Mouse (Mus musculus) cerebellum, adult 2 months (tissue): Measurements from ENCODE around the gene Adh4. TPM values are rescaled to one million over a fixed set of nuclear protein-coding genes. Genes with fewer than 3 reads are reported as not detected.
"Not testable (repeated sequence)": the region's sequence is repeated elsewhere in the genome, so short reads cannot be mapped to it uniquely, and the experiment has no call there.

Experiments used
- DNase-seq, 2 experiments: peaks; one replicate each; pipeline ENCODE4 v3.0.0; 2021
- H3K27ac ChIP-seq: fragments of 200-500 bp; 2 replicates; pipeline ENCODE4 v1.5.1; 2012; ENCODE audit warnings: low read length, control low read depth, inconsistent platforms; ENCODE audit not compliant: insufficient read depth
- H3K27me3 ChIP-seq: fragments of 200-500 bp; 2 replicates; pipeline ENCODE4 v1.6.1; 2012; ENCODE audit warnings: inconsistent platforms, mild to moderate bottlenecking, low read length, moderate library complexity; ENCODE audit not compliant: control insufficient read depth, insufficient read depth
- H3K4me1 ChIP-seq: fragments of 200-500 bp; 2 replicates; pipeline ENCODE4 v1.6.1; 2011; ENCODE audit warnings: low read length; ENCODE audit not compliant: control insufficient read depth, insufficient read depth
- H3K4me3 ChIP-seq: fragments of 200-500 bp; replicated peaks from 2 replicates; pipeline ENCODE3; 2011; ENCODE audit warnings: mild to moderate bottlenecking, low read depth, low read length, control low read depth; ENCODE audit not compliant: insufficient read depth
- CTCF ChIP-seq: fragments of 200-500 bp; IDR thresholded peaks from 2 replicates; pipeline ENCODE4 v1.5.1; 2011; ENCODE audit warnings: low read depth, mild to moderate bottlenecking, control low read depth, low read length, moderate library complexity, borderline replicate concordance; ENCODE audit not compliant: insufficient read depth
- POLR2A ChIP-seq: fragments of 200-500 bp; IDR thresholded peaks from 2 replicates; pipeline ENCODE4 v1.6.1; 2011; ENCODE audit warnings: low read length, control low read depth, borderline replicate concordance; ENCODE audit not compliant: insufficient read depth
- WGBS: fragments of 180-500 bp; shearing (Covaris S2); methylation state at CpG from one replicate; pipeline ENCODE4 v1.1.7; 2018; 5-methylcytosine and 5-hydroxymethylcytosine counted together
- polyA plus RNA-seq: library from polyadenylated mRNA; depleted of rRNA; stranded (reverse); fragments of >200 nt; gene quantifications from 2 replicates; pipeline ENCODE4 v1.2.3, GENCODE M21; 2012; rRNA removed

The Adh4 gene
- polyA plus RNA-seq, result not detected in 2 replicates

DNA sequence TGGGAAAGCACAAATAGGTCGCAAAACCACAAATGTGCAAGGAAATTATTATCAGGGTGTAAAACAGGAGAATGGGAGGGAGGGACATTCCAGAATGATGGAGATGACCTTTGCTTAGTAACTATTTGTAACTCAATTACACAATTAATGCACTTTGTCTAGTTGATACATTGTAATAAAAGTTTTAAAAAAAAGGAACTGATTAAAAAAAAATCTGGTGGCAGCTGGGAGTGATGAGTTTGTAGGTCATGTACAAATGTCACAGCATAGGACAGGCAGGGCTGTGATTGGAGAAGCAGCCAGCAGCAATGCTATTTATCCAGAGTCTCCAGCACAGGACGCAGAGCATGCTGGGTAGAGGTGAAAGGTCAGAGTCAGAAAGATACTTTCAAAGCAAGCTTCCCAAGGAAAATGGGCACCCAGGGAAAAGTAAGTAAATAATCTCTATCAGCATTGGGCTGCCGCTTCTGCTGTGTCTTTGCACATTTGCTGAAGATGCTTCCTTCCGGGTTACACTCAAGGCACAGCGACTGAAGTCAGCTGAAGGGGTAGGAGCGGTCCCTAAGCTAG is at the start of gene Adh4:
Gene Adh4, plus strand, starts transcription at position 346 of the 570 bp plus-strand sequence.
- no peak for DNase-seq
- H3K27ac ChIP-seq, result no peak within 1 kb of the TSS
- no peak within 1 kb of the TSS for H3K4me3 ChIP-seq
- H3K4me1 ChIP-seq, result no peaks in the 10 kb centered on the region
- no peak for TF ChIP-seq POLR2A
- TF ChIP-seq CTCF, result no peak
- 83% methylated on average over 6 of the region's 6 CpGs for WGBS
- H3K27me3 ChIP-seq, result no peaks in the 10 kb centered on the region

DNA sequence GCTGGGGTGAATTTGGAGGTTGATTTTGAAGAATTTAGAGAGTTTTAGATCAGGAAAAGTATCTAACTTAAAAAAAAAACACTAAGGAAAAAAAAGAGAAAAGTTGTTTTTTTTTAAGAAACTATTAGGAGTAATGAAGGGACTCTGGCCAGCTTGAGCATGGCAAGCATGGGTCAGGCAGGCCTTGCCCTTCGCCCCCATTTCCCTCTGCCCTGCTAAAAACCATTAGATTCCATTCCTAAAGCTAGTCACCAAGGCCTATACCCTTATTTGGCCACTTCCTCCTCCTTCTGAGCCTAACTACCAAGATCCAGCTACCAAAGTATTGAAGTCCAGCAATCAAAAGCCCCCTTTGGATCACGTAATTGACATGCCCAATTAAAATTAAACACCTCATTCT is 49.1 kb upstream of the Adh4 start:
- H3K4me3 ChIP-seq, result no peak overlapping the region
- no peaks in the 10 kb centered on the region for H3K4me1 ChIP-seq
- no peak overlapping the region for H3K27ac ChIP-seq
- WGBS, result 88% methylated on average over 2 of the region's 2 CpGs
- no peak for DNase-seq
- TF ChIP-seq CTCF (no peak), POLR2A (no peak)
- no peaks in the 10 kb centered on the region; the same call in 1 of the 2 replicates for H3K27me3 ChIP-seq

DNA sequence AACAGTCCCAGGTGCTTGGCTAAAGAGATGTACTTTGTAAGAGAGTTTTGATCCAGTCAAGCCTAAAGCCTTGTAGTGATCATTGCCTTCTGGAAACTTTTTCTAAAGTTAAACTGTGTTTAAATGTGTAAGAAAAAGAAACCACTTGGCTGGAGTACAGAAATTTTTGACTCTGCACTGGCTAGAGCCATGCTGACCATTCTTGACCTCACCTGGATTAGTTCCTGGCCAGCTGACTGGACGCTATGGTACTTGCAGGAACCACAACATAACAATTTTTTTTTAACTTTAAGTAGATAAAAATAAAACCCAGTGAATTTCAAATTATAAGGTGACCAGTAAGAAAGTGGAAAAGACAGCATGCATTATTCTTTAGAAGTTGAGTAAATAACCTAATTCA is 45.7 kb upstream of the Adh4 start:
- no peak overlapping the region for H3K4me3 ChIP-seq
- TF ChIP-seq CTCF (no peak), POLR2A (no peak)
- no peak overlapping the region for H3K27ac ChIP-seq
- DNase-seq, result no peak
- H3K4me1 ChIP-seq, result no peaks in the 10 kb centered on the region
- WGBS, result 88% methylated on average over 1 of the region's 1 CpGs
- no peaks in the 10 kb centered on the region; the same call in 1 of the 2 replicates for H3K27me3 ChIP-seq

DNA sequence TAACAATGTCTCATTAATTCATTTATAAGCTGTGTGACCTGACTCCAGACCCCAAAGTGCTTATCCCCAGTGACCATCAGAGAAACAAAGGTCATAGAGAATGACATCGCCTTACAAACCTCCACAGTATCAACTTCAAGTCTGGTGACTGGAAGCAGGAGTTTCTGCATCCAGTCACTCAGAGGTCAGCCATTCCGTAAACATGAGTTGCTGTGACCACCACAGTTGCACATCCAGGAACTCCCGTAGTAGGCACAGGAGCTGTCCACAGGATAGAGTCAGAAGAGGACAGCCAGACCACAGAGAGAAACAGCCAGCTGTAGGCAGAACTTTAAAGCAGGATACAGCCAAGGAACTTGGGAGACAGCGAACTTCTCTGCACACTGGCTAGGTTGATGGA is 45.0 kb upstream of the Adh4 start:
- H3K4me1 ChIP-seq, H3K27me3 ChIP-seq, DNase-seq, H3K27ac ChIP-seq, H3K4me3 ChIP-seq: not testable (repeated sequence)
- WGBS, result 79% methylated on average over 4 of the region's 4 CpGs

DNA sequence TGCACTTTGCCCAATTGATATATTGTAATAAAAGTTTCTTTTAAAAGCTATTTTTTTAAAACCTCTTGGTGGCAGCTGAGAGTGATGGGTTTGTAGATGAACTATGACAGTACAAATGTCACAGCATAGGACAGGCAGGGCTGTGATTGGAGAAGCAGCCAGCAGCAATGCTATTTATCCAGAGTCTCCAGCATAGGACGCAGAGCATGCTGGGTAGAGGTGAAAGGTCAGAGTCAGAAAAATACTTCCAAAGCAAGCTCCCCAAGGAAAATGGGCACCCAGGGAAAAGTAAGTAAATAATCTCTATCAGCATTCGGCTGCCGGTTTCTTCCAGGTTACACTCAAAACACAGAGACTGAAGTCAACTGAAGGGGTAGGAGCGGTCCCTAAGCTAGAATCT is 41.3 kb upstream of the Adh4 start:
- Histone ChIP-seq H3K27ac (no peak overlapping the region), H3K4me3 (no peak overlapping the region), H3K4me1 (no peaks in the 10 kb centered on the region), H3K27me3 (no peaks in the 10 kb centered on the region)
- TF ChIP-seq CTCF, result no peak
- no peak for TF ChIP-seq POLR2A
- whole genome bisulfite sequencing, result 82% methylated on average over 4 of the region's 4 CpGs
- DNase-seq, result no peak

DNA sequence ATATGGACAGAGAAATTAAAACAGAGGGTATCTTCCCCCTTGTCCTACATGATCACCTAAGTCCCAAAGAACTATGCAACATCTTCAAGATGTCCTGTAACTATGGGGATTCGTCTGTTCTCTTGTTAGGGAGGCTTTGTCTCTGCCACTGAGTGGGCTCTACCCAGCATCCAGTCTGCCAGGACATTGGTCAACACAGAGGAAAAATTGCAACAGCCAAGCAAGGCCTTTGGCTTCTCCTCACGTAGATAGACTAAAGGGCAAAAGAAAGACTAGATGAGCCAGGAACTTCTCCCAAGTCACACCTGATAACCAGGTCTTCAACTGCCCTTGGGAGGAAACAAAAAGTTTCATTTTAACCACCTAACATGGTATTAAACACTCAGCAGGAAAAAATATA is 40.1 kb upstream of the Adh4 start:
- Histone ChIP-seq H3K27me3 (no peaks in the 10 kb centered on the region), H3K4me3 (no peak overlapping the region), H3K4me1 (no peaks in the 10 kb centered on the region), H3K27ac (no peak overlapping the region)
- WGBS, result 77% methylated on average over 2 of the region's 2 CpGs
- no peak for DNase-seq
- no peak for TF ChIP-seq CTCF
- TF ChIP-seq POLR2A, result no peak

DNA sequence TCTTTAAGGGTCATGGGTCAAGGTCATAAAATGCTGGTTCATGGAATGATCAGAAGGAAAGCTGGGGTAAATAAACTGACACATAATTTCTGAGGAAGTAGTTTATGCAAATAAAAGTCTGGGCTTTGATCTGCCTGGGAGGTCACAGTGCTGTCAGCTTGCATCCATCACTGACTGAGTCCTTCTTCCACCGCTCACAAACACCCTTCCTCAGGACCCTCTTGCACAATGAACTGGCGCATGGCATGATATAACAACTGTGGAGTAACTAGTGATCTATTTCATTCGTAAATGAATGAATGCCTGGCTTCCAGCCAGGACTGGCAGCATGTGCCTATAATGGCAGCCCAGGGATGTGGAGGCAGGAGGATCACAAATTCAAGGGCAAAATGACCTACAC is 34.1 kb upstream of the Adh4 start:
- H3K27ac ChIP-seq, result no peak overlapping the region
- WGBS, result 18% methylated on average over 3 of the region's 3 CpGs
- TF ChIP-seq POLR2A, result no peak
- H3K4me3 ChIP-seq, result no peak overlapping the region
- no peaks in the 10 kb centered on the region for H3K27me3 ChIP-seq
- DNase-seq, result no peak
- H3K4me1 ChIP-seq, result no peaks in the 10 kb centered on the region

DNA sequence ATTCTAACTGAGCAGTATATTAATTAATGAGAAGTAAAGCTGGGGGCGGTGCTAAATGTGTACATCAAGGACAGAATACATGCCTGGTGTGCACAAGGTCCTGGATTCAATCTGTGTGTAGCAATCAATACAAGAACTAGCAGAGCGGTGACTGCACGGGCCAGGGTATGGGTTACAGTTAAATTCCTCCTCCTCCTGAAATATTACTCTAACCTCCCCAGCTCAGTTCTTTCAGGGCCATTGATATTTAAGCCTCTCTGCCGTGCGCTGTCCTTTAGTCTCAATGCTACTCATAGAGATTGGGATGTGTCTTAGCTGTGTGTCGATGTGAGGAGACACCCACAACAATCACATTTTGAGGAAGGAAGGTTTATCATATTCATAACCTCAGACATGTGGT is 28.1 kb upstream of the Adh4 start:
- 91% methylated on average over 6 of the region's 6 CpGs for WGBS
- H3K27ac ChIP-seq, result no peak overlapping the region
- no peaks in the 10 kb centered on the region for H3K27me3 ChIP-seq
- no peak overlapping the region for H3K4me3 ChIP-seq
- no peak for TF ChIP-seq POLR2A
- TF ChIP-seq CTCF, result no peak
- no peak for DNase-seq
- H3K4me1 ChIP-seq, result no peaks in the 10 kb centered on the region

DNA sequence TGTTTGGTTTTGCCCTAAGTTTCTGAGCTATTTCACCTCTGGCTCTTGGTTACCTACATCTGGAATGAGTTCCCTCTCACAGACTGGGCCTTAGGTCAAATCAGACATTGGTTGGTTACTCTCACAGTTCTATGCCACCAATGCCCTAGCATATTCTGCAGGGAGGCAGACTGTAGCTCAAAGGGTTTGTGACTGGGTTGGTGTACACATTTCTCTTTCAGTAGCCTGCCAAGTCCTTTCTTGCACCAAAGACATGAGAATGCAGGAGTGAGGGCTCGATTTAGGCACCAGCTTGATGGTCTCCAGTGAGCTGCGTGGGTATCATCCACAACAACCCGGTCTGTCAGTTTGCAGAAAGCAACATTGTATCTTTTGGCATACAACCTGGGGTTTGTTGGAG is 10.4 kb upstream of the Adh4 start:
- no peak for TF ChIP-seq POLR2A
- TF ChIP-seq CTCF, result no peak
- H3K27ac ChIP-seq, result no peak overlapping the region
- no peaks in the 10 kb centered on the region for H3K4me1 ChIP-seq
- H3K27me3 ChIP-seq, result no peaks in the 10 kb centered on the region
- H3K4me3 ChIP-seq, result no peak overlapping the region
- no peak for DNase-seq
- 30% methylated on average over 3 of the region's 3 CpGs for WGBS
